34 mouse cellular contexts compared by ENCODE assay signal in the genomic region with DNA sequence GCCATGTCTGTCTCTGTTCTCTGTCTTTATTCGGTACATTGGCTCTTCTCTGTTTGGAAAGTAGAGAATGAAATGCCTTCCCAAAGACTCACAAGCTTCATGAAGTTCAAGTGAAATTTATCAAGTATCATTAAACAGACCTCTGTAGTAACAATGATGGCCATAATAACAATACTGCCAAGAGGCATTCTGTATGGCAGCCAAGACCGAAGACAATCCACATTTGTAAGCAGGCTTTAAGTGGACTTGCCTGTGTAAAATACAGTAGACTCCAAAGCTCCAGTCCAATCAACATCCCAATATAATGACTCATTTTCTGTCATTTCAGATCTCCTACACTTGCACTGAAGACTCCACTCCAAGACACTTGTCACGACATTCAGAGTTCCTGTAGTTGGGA.
"Had no signal": no experiment of that assay in that cellular context is flagged by ENCODE, and none has a peak within 500 bp of the region (broad histone marks: within the 10 kb centered on the region; RNA-seq: fewer than 3 reads in every experiment).

No protein-coding gene starts in this region.

- DNase-seq: heart, postnatal 10 days; heart, postnatal 14 days; heart, postnatal 36 days; heart, postnatal 4 days; kidney, adult 11 months; kidney, adult 18-20 months; kidney, adult 2 months; kidney, adult 8-10 months; kidney, adult 9 months; kidney, postnatal 10 days; kidney, postnatal 14 days; kidney, postnatal 25 days; kidney, postnatal 36 days; kidney, postnatal 4 days; layer of hippocampus, adult 9-11 months; layer of hippocampus, postnatal 36 days had no signal

- H3K4me2 ChIP-seq: heart, embryonic 12.5 days; heart, embryonic 13.5 days; heart, embryonic 15.5 days; hindbrain, embryonic 12.5 days; hindbrain, embryonic 13.5 days; hindbrain, embryonic 14.5 days; hindbrain, embryonic 15.5 days; intestine, embryonic 15.5 days; kidney, embryonic 15.5 days had no signal

- H3K4me1 ChIP-seq: heart, embryonic 12.5 days; heart, embryonic 15.5 days; hindbrain, embryonic 12.5 days; hindbrain, embryonic 13.5 days; hindbrain, embryonic 15.5 days; intestine, embryonic 15.5 days; kidney, embryonic 15.5 days had no signal

- H3K36me3 ChIP-seq: heart, embryonic 12.5 days; heart, embryonic 13.5 days; heart, embryonic 15.5 days; hindbrain, embryonic 10.5 days; hindbrain, embryonic 12.5 days; hindbrain, embryonic 13.5 days; hindbrain, embryonic 15.5 days; intestine, embryonic 15.5 days; kidney, embryonic 15.5 days had no signal

- H3K9ac ChIP-seq: heart, embryonic 12.5 days; heart, embryonic 13.5 days; heart, embryonic 15.5 days; hindbrain, embryonic 12.5 days; hindbrain, embryonic 13.5 days; hindbrain, embryonic 14.5 days; hindbrain, embryonic 15.5 days; intestine, embryonic 15.5 days; kidney, embryonic 15.5 days had no signal

- H3K27ac ChIP-seq: heart, embryonic 13.5 days; heart, embryonic 15.5 days; hindbrain, embryonic 10.5 days; hindbrain, embryonic 12.5 days; hindbrain, embryonic 13.5 days; hindbrain, embryonic 14.5 days; hindbrain, embryonic 15.5 days; hindbrain, postnatal 0 days; intestine, embryonic 15.5 days; kidney, embryonic 15.5 days; kidney, postnatal 0 days; layer of hippocampus, adult 2 months; left cerebral cortex, adult 2 months had no signal

- ATAC-seq: hindbrain, embryonic 16.5 days; hindbrain, postnatal 0 days; inflammation-experienced regulatory T-cells, adult 6 months; intestine, embryonic 15.5 days; intestine, embryonic 16.5 days; intestine, postnatal 0 days had no signal

- H3K9me3 ChIP-seq: heart, embryonic 12.5 days; heart, embryonic 13.5 days; heart, embryonic 15.5 days; hindbrain, embryonic 10.5 days; hindbrain, embryonic 12.5 days; hindbrain, embryonic 13.5 days; hindbrain, embryonic 15.5 days; intestine, embryonic 15.5 days; kidney, embryonic 15.5 days had no signal

- H3K4me3 ChIP-seq: heart, embryonic 12.5 days; heart, embryonic 13.5 days; heart, embryonic 15.5 days; hindbrain, embryonic 10.5 days; hindbrain, embryonic 12.5 days; hindbrain, embryonic 13.5 days; hindbrain, embryonic 15.5 days; intestine, embryonic 15.5 days; kidney, embryonic 15.5 days; layer of hippocampus, adult 2 months; left cerebral cortex, adult 2 months had no signal

- H3K27me3 ChIP-seq: heart, embryonic 12.5 days; heart, embryonic 13.5 days; heart, embryonic 15.5 days; hindbrain, embryonic 12.5 days; hindbrain, embryonic 13.5 days; hindbrain, embryonic 15.5 days; intestine, embryonic 15.5 days; kidney, embryonic 15.5 days had no signal
